Mouse (Mus musculus) CH12.LX (cell line): ENCODE data around the gene Gm20532. TPM values are rescaled to one million over a fixed set of nuclear protein-coding genes. Genes with fewer than 3 reads are reported as not detected.

Source experiments
- DNase-seq: peaks from one replicate; pipeline ENCODE4 v3.0.0-alpha.2; 2013; ENCODE audit errors: extremely low read depth
- H3K27ac ChIP-seq: 2 replicates; pipeline ENCODE4 v1.5.1; 2012; ENCODE audit warnings: low read depth, mild to moderate bottlenecking, control low read depth, moderate library complexity; ENCODE audit not compliant: insufficient read depth
- H3K27me3 ChIP-seq: replicated peaks from 2 replicates; pipeline ENCODE3; 2012; ENCODE audit warnings: inconsistent platforms
- H3K36me3 ChIP-seq, 2 experiments: replicated peaks in 1 of 2; 2 replicates each; pipeline versions ENCODE3 to v1.6.1; 2012; ENCODE audit warnings: inconsistent platforms in 1 of 2, low read length in 1 of 2, mild to moderate bottlenecking in 1 of 2, mixed read lengths in 1 of 2, moderate library complexity in 1 of 2; ENCODE audit not compliant: control insufficient read depth in 1 of 2, insufficient read depth in 1 of 2
- H3K4me1 ChIP-seq, 2 experiments: 2 replicates each; pipeline ENCODE4 v1.6.1; 2012; ENCODE audit warnings: inconsistent platforms in 1 of 2, moderate library complexity in 1 of 2; ENCODE audit not compliant: insufficient read depth in 2 of 2, control insufficient read depth in 1 of 2
- H3K4me2 ChIP-seq: 2 replicates; pipeline ENCODE4 v1.6.1; 2012; ENCODE audit warnings: low read depth, mild to moderate bottlenecking, control low read depth; ENCODE audit not compliant: poor library complexity, insufficient read depth, severe bottlenecking
- H3K4me3 ChIP-seq, 3 experiments: fragments of 150-350 bp in 1 of 3; sonication (generic) in 1 of 3; replicated peaks in 1 of 3; 2 replicates each; pipeline versions ENCODE3 to v1.5.1; 2011 to 2012; ENCODE audit warnings: low read depth in 2 of 3, low read length in 2 of 3, mild to moderate bottlenecking in 2 of 3, moderate library complexity in 2 of 3, control low read depth in 1 of 3, improper control_type of control experiment in 1 of 3, inconsistent platforms in 1 of 3, mixed read lengths in 1 of 3; ENCODE audit not compliant: poor library complexity in 1 of 3
- H3K79me2 ChIP-seq: replicated peaks from 2 replicates; pipeline ENCODE4 v1.6.1; 2012; ENCODE audit warnings: mild to moderate bottlenecking, moderate library complexity; ENCODE audit not compliant: control insufficient read depth, poor library complexity, insufficient read depth, severe bottlenecking; ENCODE audit errors: extremely low read depth
- H3K9ac ChIP-seq: 2 replicates; pipeline ENCODE4 v1.6.1; 2012; ENCODE audit warnings: low read depth, mild to moderate bottlenecking, control low read depth, moderate library complexity; ENCODE audit not compliant: insufficient read depth
- H3K9me3 ChIP-seq: replicated peaks from 2 replicates; pipeline ENCODE3; 2012; ENCODE audit warnings: low read length, inconsistent platforms, mixed read lengths
- BHLHE40 ChIP-seq: IDR thresholded peaks from 2 replicates; pipeline ENCODE4 v1.6.1; 2011; ENCODE audit warnings: mild to moderate bottlenecking, low read depth, low read length, improper control_type of control experiment
- CHD1 ChIP-seq: IDR thresholded peaks from 2 replicates; pipeline ENCODE4 v1.6.1; 2012; ENCODE audit warnings: low read depth, low read length, improper control_type of control experiment, inconsistent platforms
- CHD2 ChIP-seq: IDR thresholded peaks from 2 replicates; pipeline ENCODE4 v1.6.1; 2011; ENCODE audit warnings: low read length, improper control_type of control experiment
- CTCF ChIP-seq, 2 experiments: IDR thresholded peaks in 1 of 2; conservative IDR thresholded peaks in 1 of 2; 2 replicates each; pipeline ENCODE4 v1.5.1; 2011 to 2012; ENCODE audit warnings: low read depth in 2 of 2, low read length in 2 of 2, improper control_type of control experiment in 1 of 2, inconsistent platforms in 1 of 2, mild to moderate bottlenecking in 1 of 2, moderate library complexity in 1 of 2
- ELF1 ChIP-seq: IDR thresholded peaks from 2 replicates; pipeline ENCODE4 v1.6.1; 2014; ENCODE audit warnings: low read depth, mild to moderate bottlenecking, inconsistent platforms, low read length, improper control_type of control experiment
- EP300 ChIP-seq: IDR thresholded peaks from 2 replicates; pipeline ENCODE4 v1.6.1; 2011; ENCODE audit warnings: low read length, improper control_type of control experiment
- HCFC1 ChIP-seq: IDR thresholded peaks from 2 replicates; pipeline ENCODE4 v1.6.1; 2012; ENCODE audit warnings: low read depth, mild to moderate bottlenecking, inconsistent platforms, low read length, improper control_type of control experiment
- IRF4 ChIP-seq: IDR thresholded peaks from 2 replicates; pipeline ENCODE4 v1.6.1; 2014; ENCODE audit warnings: low read depth, mild to moderate bottlenecking, inconsistent platforms, low read length, improper control_type of control experiment
- JUN ChIP-seq: IDR thresholded peaks from 2 replicates; pipeline ENCODE4 v1.6.1; 2011; ENCODE audit warnings: low read depth, mild to moderate bottlenecking, low read length, improper control_type of control experiment, moderate library complexity; ENCODE audit not compliant: insufficient read depth
- JUND ChIP-seq: conservative IDR thresholded peaks from 2 replicates; pipeline ENCODE4 v1.6.1; 2011; ENCODE audit warnings: low read depth, low read length, improper control_type of control experiment
- KAT2A ChIP-seq: IDR thresholded peaks from 2 replicates; pipeline ENCODE4 v1.6.1; 2012; ENCODE audit warnings: low read length, improper control_type of control experiment, inconsistent platforms; ENCODE audit not compliant: insufficient replicate concordance
- MAZ ChIP-seq: IDR thresholded peaks from 2 replicates; pipeline ENCODE4 v1.6.1; 2012; ENCODE audit warnings: low read depth, mild to moderate bottlenecking, inconsistent platforms, low read length, improper control_type of control experiment, moderate library complexity
- NRF1 ChIP-seq: IDR thresholded peaks from 2 replicates; pipeline ENCODE4 v1.6.1; 2014; ENCODE audit warnings: low read depth, mild to moderate bottlenecking, inconsistent platforms, low read length, improper control_type of control experiment, moderate library complexity
- TBP ChIP-seq: conservative IDR thresholded peaks from 2 replicates; pipeline ENCODE4 v1.6.1; 2011; ENCODE audit warnings: low read depth, low read length, improper control_type of control experiment
- UBTF ChIP-seq: IDR thresholded peaks from 2 replicates; pipeline ENCODE4 v1.6.1; 2012; ENCODE audit warnings: low read depth, mild to moderate bottlenecking, inconsistent platforms, low read length, improper control_type of control experiment, moderate library complexity
- USF1 ChIP-seq: IDR thresholded peaks from 2 replicates; pipeline ENCODE4 v1.6.1; 2014; ENCODE audit warnings: low read depth, mild to moderate bottlenecking, inconsistent platforms, low read length, improper control_type of control experiment
- ZKSCAN1 ChIP-seq: IDR thresholded peaks from 2 replicates; pipeline ENCODE4 v1.6.1; 2012; ENCODE audit warnings: low read depth, inconsistent platforms, low read length, improper control_type of control experiment, borderline replicate concordance
- ZMIZ1 ChIP-seq: IDR thresholded peaks from 2 replicates; pipeline ENCODE4 v1.6.1; 2012; ENCODE audit warnings: low read depth, mild to moderate bottlenecking, inconsistent platforms, low read length, improper control_type of control experiment
- dilution Hi-C: fragments of 300-500 bp; cut with MboI; formaldehyde crosslinking; loops from 2 replicates; pipeline ENCODE4 v1.14.3; 2020; ENCODE audit warnings: low sequenced_read_pairs; ENCODE audit not compliant: extremely low pct_unique_long_range_greater_than_20kb, extremely low pct_ligation_motif_present
- in situ Hi-C: fragments of 300-500 bp; cut with MboI; formaldehyde crosslinking; loops from 3 replicates; pipeline ENCODE4 v1.14.3; 2019; ENCODE audit warnings: low sequenced_read_pairs, low pct_ligation_motif_present, low pct_unique_long_range_greater_than_20kb, mixed read lengths
- polyA plus RNA-seq: library from polyadenylated mRNA; unstranded; fragments of >175 nt; gene quantifications from 2 replicates; pipeline ENCODE4 v1.2.1, GENCODE M21; 2012; ENCODE audit warnings: low read depth; ENCODE audit not compliant: insufficient read length
- total RNA-seq, 2 experiments: library from RNA; depleted of rRNA; stranded (reverse); fragments of 300-350 nt in 1 of 2; fragments of >200 nt in 1 of 2; gene quantifications; 2 replicates each; pipeline ENCODE4 v1.2.3; 2012 to 2014

Gm20532 gene
- total and polyA plus RNA-seq, 3 experiments, result not detected

- in situ Hi-C loops, result no loop called here
- H3K4me3 ChIP-seq, result no peak overlapping the region
- no peak overlapping the region for H3K27ac ChIP-seq
- no peak overlapping the region for H3K9ac ChIP-seq
- peaks cover 3% of the 10 kb centered on the region for H3K27me3 ChIP-seq
- H3K9me3 ChIP-seq, result no peaks in the 10 kb centered on the region
- H3K36me3 ChIP-seq, result peaks cover 0 to 42% of the 10 kb centered on the region in 2 experiments
- dilution Hi-C loops, result no loop called here
- no peak overlapping the region for H3K4me2 ChIP-seq
- TF ChIP-seq CHD2 (no peak), JUN (no peak), NRF1 (no peak), EP300 (no peak), MAZ (no peak), UBTF (no peak), KAT2A (no peak), CHD1 (no peak), ELF1 (no peak), CTCF (conservative IDR thresholded peaks at IDR 0.05 in 1 of 2, IDR thresholded peaks at IDR 0.05 in 1 of 2; ENCODE audit: low read depth in 2 of 2, low read length in 2 of 2) (no peak), USF1 (no peak), ZMIZ1 (no peak)
- TF ChIP-seq, all 38 proteins: peak for 0
- H3K4me1 ChIP-seq, result no peaks in the 10 kb centered on the region
- H3K79me2 ChIP-seq, result no peaks in the 10 kb centered on the region
- no peak for DNase-seq
These were observed 8.7 kb downstream of the Gm20532 start for GRCm38 (mm10) chr2:26594934-26595724.

- dilution Hi-C loops, result no loop called here
- DNase-seq, result no peak
- no peak overlapping the region for H3K9ac ChIP-seq
- H3K79me2 ChIP-seq, result no peaks in the 10 kb centered on the region
- peaks cover 0 to 36% of the 10 kb centered on the region in 2 experiments for H3K36me3 ChIP-seq
- TF ChIP-seq HCFC1, result no peak
- no peak for TF ChIP-seq IRF4
- TF ChIP-seq UBTF, result no peak
- no peak for TF ChIP-seq USF1
- no peak for TF ChIP-seq BHLHE40
- TF ChIP-seq ZKSCAN1, result no peak
- no peak for TF ChIP-seq TBP
- no peak for TF ChIP-seq JUND
- TF ChIP-seq MAZ, result no peak
- H3K27ac ChIP-seq, result no peak overlapping the region
- in situ Hi-C loops, result no loop called here
- H3K27me3 ChIP-seq, result peaks cover 3% of the 10 kb centered on the region
- no peaks in the 10 kb centered on the region for H3K4me1 ChIP-seq
- H3K4me2 ChIP-seq, result no peak overlapping the region
- no peak overlapping the region for H3K4me3 ChIP-seq
- H3K9me3 ChIP-seq, result no peaks in the 10 kb centered on the region
These were observed 9.4 kb downstream of the Gm20532 start for GRCm38 (mm10) chr2:26595725-26596435.
